Mouse (Mus musculus) forebrain, embryonic 14.5 days (tissue): ENCODE measurements around the gene Gm16253. TPM values are rescaled to one million over a fixed set of nuclear protein-coding genes. Genes with fewer than 3 reads are reported as not detected.
A peak's percentile ranks its signal among the peaks of the same experiment; 100 is the strongest.

Experiments used
- ATAC-seq: fragments of 200-750 bp; cut with Nextera tagmentation; 2 replicates; pipeline ENCODE4 v1.8.0; 2017; ENCODE audit warnings: mild to moderate bottlenecking, moderate library complexity
- DNase-seq: peaks from one replicate; pipeline ENCODE4 v3.0.0-alpha.2; 2015; ENCODE audit warnings: low spot score
- H3K27ac ChIP-seq: fragments of 300-500 bp; sonication (generic); 2 replicates; pipeline ENCODE4 v1.5.1; 2014; ENCODE audit warnings: low read depth, mild to moderate bottlenecking, control low read depth, low read length, moderate library complexity
- H3K27me3 ChIP-seq: fragments of 300-500 bp; sonication (generic); replicated peaks from 2 replicates; pipeline ENCODE4 v1.6.1; 2014; ENCODE audit warnings: low read length, control low read depth, mixed read lengths; ENCODE audit not compliant: control insufficient read depth, insufficient read depth
- H3K36me3 ChIP-seq: fragments of 300-500 bp; sonication (generic); 2 replicates; pipeline ENCODE4 v1.6.1; 2014; ENCODE audit warnings: low read length, control low read depth; ENCODE audit not compliant: control insufficient read depth, insufficient read depth
- H3K4me1 ChIP-seq: fragments of 300-500 bp; sonication (generic); 2 replicates; pipeline ENCODE4 v1.6.1; 2014; ENCODE audit warnings: antibody characterized with exemption, low read length, control low read depth; ENCODE audit not compliant: control insufficient read depth, insufficient read depth
- H3K4me2 ChIP-seq: fragments of 300-500 bp; sonication (generic); 2 replicates; pipeline ENCODE4 v1.6.1; 2014; ENCODE audit warnings: mild to moderate bottlenecking, control low read depth, low read length
- H3K4me3 ChIP-seq: fragments of 300-500 bp; sonication (generic); 2 replicates; pipeline ENCODE4 v1.5.1; 2014; ENCODE audit warnings: low read depth, low read length, control low read depth
- H3K9ac ChIP-seq: fragments of 300-500 bp; sonication (generic); 2 replicates; pipeline ENCODE4 v1.6.1; 2014; ENCODE audit warnings: mild to moderate bottlenecking, low read length, control low read depth, moderate library complexity
- H3K9me3 ChIP-seq: fragments of 300-500 bp; sonication (generic); replicated peaks from 2 replicates; pipeline ENCODE4 v1.6.1; 2016; ENCODE audit warnings: low read length, control low read depth, mixed read lengths; ENCODE audit not compliant: control insufficient read depth
- WGBS: fragments of 180-500 bp; shearing (Covaris S2); extraction: QIAGEN DNeasy Blood & Tissue Kit; methylation state at CpG from one replicate; pipeline ENCODE4 v1.1.7; 2014; 5-methylcytosine and 5-hydroxymethylcytosine counted together
- polyA plus RNA-seq: library from polyadenylated mRNA; unstranded; fragments of >200 nt; fragmentation: Nextera tagmentation; extraction: Ambion mirVana; gene quantifications from 2 replicates; pipeline ENCODE4 v1.2.1, GENCODE M21; 2014

The Gm16253 gene
- polyA plus RNA-seq, 1 experiment from 2014 or later: not detected

GRCm38 (mm10) chr3:96575272-96575984 is 1.4 kb upstream of the Gm16253 start:
- Histone ChIP-seq H3K36me3 (no peaks in the 10 kb centered on the region), H3K27ac (no peak overlapping the region), H3K27me3 (no peaks in the 10 kb centered on the region), H3K4me1 (peaks cover 4% of the 10 kb centered on the region; the same call in 1 of the 2 replicates), H3K9me3 (no peaks in the 10 kb centered on the region), H3K4me2 (no peak overlapping the region), H3K9ac (no peak overlapping the region), H3K4me3 (no peak overlapping the region)
- 96% methylated on average over 8 of the region's 8 CpGs for WGBS
- no peak for ATAC-seq
- no peak for DNase-seq

GRCm38 (mm10) chr3:96576005-96576658 is 652 bp upstream of the Gm16253 start:
- Histone ChIP-seq H3K4me3 (peak overlapping the region; percentile 4; the same call in 1 of the 2 replicates), H3K27me3 (no peaks in the 10 kb centered on the region), H3K27ac (0 out of 2 replicates have a peak overlapping the region, but pooled peaks have one; percentile 27), H3K4me2 (peak overlapping the region; percentile 34), H3K4me1 (peaks cover 4% of the 10 kb centered on the region; the same call in 1 of the 2 replicates), H3K36me3 (no peaks in the 10 kb centered on the region), H3K9me3 (no peaks in the 10 kb centered on the region), H3K9ac (no peak overlapping the region)
- WGBS: 62% methylated on average over 14 of the region's 14 CpGs
- ATAC-seq (no peak), DNase-seq (no peak)

GRCm38 (mm10) chr3:96577566-96577965 is 782 bp downstream of the Gm16253 start:
- ATAC-seq: no peak
- no peak for DNase-seq
- Histone ChIP-seq H3K36me3 (no peaks in the 10 kb centered on the region), H3K4me1 (peaks cover 4% of the 10 kb centered on the region; the same call in 1 of the 2 replicates), H3K27me3 (no peaks in the 10 kb centered on the region), H3K27ac (no peak overlapping the region), H3K4me3 (no peak overlapping the region), H3K9ac (no peak overlapping the region), H3K4me2 (no peak overlapping the region), H3K9me3 (no peaks in the 10 kb centered on the region)
- WGBS: 86% methylated on average over 4 of the region's 4 CpGs

DNA sequence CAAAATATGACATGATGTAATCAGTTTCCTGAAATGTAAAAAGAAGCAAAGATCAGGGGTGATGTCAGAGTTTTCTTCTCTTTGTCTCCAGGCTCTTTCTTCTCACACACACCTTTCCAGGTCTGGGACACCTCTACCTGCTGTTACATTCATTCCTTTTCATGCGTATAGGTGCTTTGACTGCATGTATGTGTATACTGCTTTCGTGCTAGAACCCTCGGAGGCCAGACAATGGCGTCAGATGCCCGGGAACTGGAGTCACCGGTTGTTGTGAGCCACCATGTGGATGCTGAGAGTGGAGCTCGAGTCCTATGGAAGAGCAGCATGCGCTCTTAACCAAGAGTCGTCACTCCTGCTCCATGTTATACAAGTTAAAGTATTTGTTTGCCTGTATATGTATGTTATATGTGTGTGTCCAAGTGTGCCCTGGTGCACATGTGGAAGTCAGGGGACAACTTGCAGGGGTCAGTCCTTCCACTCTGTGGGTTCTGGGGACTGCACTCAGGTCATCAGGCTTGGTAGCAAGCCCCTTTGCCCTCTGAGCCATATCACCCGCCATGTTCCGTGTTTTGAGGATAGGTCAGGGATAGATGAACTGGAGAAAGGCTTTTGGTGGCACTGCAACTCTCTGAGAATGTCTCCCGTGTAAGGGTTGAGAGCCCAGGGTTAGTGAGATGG is 1.9 kb downstream of the Gm16253 start:
- Histone ChIP-seq H3K9ac (no peak overlapping the region), H3K27me3 (no peaks in the 10 kb centered on the region), H3K36me3 (no peaks in the 10 kb centered on the region), H3K4me2 (no peak overlapping the region), H3K4me1 (peaks cover 4% of the 10 kb centered on the region; the same call in 1 of the 2 replicates), H3K27ac (no peak overlapping the region), H3K4me3 (no peak overlapping the region), H3K9me3 (no peaks in the 10 kb centered on the region)
- 75% methylated on average over 12 of the region's 12 CpGs for WGBS
- DNase-seq (no peak), ATAC-seq (no peak)

- Histone ChIP-seq H3K27me3 (no peaks in the 10 kb centered on the region), H3K4me3 (no peak overlapping the region), H3K36me3 (no peaks in the 10 kb centered on the region), H3K9ac (no peak overlapping the region), H3K27ac (no peak overlapping the region), H3K4me1 (peaks cover 4% of the 10 kb centered on the region; the same call in 1 of the 2 replicates), H3K4me2 (no peak overlapping the region), H3K9me3 (no peaks in the 10 kb centered on the region)
- no peak for ATAC-seq
- 84% methylated on average over 4 of the region's 4 CpGs for WGBS
- DNase-seq: no peak
These were observed 2.5 kb downstream of the Gm16253 start for GRCm38 (mm10) chr3:96579239-96579750.

- Histone ChIP-seq H3K4me3 (peak overlapping the region; percentile 20), H3K27me3 (no peaks in the 10 kb centered on the region), H3K4me1 (peaks cover 4% of the 10 kb centered on the region; the same call in 1 of the 2 replicates), H3K27ac (no peak overlapping the region), H3K4me2 (peak overlapping the region; percentile 53), H3K9ac (peak overlapping the region; percentile 60), H3K36me3 (no peaks in the 10 kb centered on the region), H3K9me3 (no peaks in the 10 kb centered on the region)
- DNase-seq: peak; percentile 94
- peak; percentile 87 for ATAC-seq
- 13% methylated on average over 16 of the region's 16 CpGs for WGBS
These were observed 3.2 kb downstream of the Gm16253 start for GRCm38 (mm10) chr3:96579885-96580454.

DNA sequence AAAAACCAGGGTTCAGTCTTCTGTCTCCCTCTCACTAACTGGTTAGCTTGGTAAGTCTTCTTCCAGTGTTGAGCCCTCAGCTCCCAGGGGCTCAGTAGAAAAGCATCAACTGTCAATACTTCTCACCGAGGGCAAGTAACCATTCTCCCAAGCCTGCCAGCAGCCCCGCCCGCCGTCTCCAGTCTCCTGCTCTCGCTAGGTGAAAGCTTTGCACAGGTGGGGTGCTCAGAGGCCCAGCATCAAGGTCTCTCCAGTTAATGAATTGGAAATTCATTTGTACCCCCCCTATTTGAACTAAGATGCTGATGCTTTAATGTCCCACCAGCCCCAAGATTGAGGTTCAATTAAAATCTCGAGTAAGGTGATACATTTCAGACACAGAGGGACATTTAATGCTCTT is 4.4 kb downstream of the Gm16253 start:
- no peaks in the 10 kb centered on the region for H3K36me3 ChIP-seq
- H3K9me3 ChIP-seq: no peaks in the 10 kb centered on the region
- DNase-seq: no peak
- no peaks in the 10 kb centered on the region for H3K27me3 ChIP-seq
- H3K4me2 ChIP-seq: no peak overlapping the region
- H3K4me1 ChIP-seq: peaks cover 4% of the 10 kb centered on the region; the same call in 1 of the 2 replicates
- H3K9ac ChIP-seq: no peak overlapping the region
- no peak for ATAC-seq
- 45% methylated on average over 6 of the region's 6 CpGs for WGBS
- no peak overlapping the region for H3K27ac ChIP-seq
- H3K4me3 ChIP-seq: no peak overlapping the region

- H3K9ac ChIP-seq: no peak overlapping the region
- 83% methylated on average over 16 of the region's 16 CpGs for WGBS
- no peak for ATAC-seq
These were observed 5.2 kb downstream of the Gm16253 start for GRCm38 (mm10) chr3:96581771-96582515.

More at GRCm38 (mm10) chr3:96581771-96582515, 5.2 kb downstream of the Gm16253 start:
- DNase-seq: no peak
- Histone ChIP-seq H3K36me3 (no peaks in the 10 kb centered on the region), H3K27ac (no peak overlapping the region), H3K4me2 (no peak overlapping the region), H3K27me3 (no peaks in the 10 kb centered on the region), H3K4me3 (no peak overlapping the region), H3K9me3 (no peaks in the 10 kb centered on the region), H3K4me1 (no peaks in the 10 kb centered on the region; the same call in 1 of the 2 replicates)
